Mouse (Mus musculus) cerebellum, adult 2 months (tissue): ENCODE results near the gene Scn4b.

Source experiments
- CTCF ChIP-seq: fragments of 200-500 bp; IDR thresholded peaks from 2 replicates; pipeline ENCODE4 v1.5.1; 2011; ENCODE audit warnings: low read depth, mild to moderate bottlenecking, control low read depth, low read length, moderate library complexity, borderline replicate concordance; ENCODE audit not compliant: insufficient read depth
- POLR2A ChIP-seq: fragments of 200-500 bp; IDR thresholded peaks from 2 replicates; pipeline ENCODE4 v1.6.1; 2011; ENCODE audit warnings: low read length, control low read depth, borderline replicate concordance; ENCODE audit not compliant: insufficient read depth

GRCm38 (mm10) chr9:45181770-45182169, 43.6 kb downstream of the Scn4b start, which contains the start of gene BC049352:
- TF ChIP-seq CTCF (no peak), POLR2A (no peak)
